Mouse (Mus musculus) limb, embryonic 15.5 days (tissue): ENCODE results near the gene Eml4. TPM values are rescaled to one million over a fixed set of nuclear protein-coding genes. Genes with fewer than 3 reads are reported as not detected.

Experiments
- ATAC-seq: fragments of 200-750 bp; cut with Nextera tagmentation; 2 replicates; pipeline ENCODE4 v1.8.0; 2017; ENCODE audit warnings: low read depth, moderate TSS enrichment; ENCODE audit not compliant: insufficient number of reproducible peaks, low FRiP score, low TSS enrichment
- H3K27ac ChIP-seq: fragments of 300-500 bp; sonication (generic); 2 replicates; pipeline ENCODE4 v1.5.1; 2015; ENCODE audit warnings: moderate library complexity, mild to moderate bottlenecking, inconsistent platforms
- H3K27me3 ChIP-seq: fragments of 300-500 bp; sonication (generic); 2 replicates; pipeline ENCODE4 v1.6.1; 2015; ENCODE audit warnings: inconsistent platforms
- H3K36me3 ChIP-seq: fragments of 300-500 bp; sonication (generic); 2 replicates; pipeline ENCODE4 v1.6.1; 2015; ENCODE audit warnings: inconsistent platforms
- H3K4me1 ChIP-seq: fragments of 300-500 bp; sonication (generic); 2 replicates; pipeline ENCODE4 v1.6.1; 2015; ENCODE audit warnings: inconsistent platforms
- H3K4me2 ChIP-seq: fragments of 300-500 bp; sonication (generic); 2 replicates; pipeline ENCODE4 v1.6.1; 2015; ENCODE audit warnings: mild to moderate bottlenecking, inconsistent platforms
- H3K4me3 ChIP-seq: fragments of 300-500 bp; sonication (generic); 2 replicates; pipeline ENCODE4 v1.5.1; 2015; ENCODE audit warnings: mild to moderate bottlenecking, inconsistent platforms
- H3K9ac ChIP-seq: fragments of 300-500 bp; sonication (generic); 2 replicates; pipeline ENCODE4 v1.6.1; 2015; ENCODE audit warnings: inconsistent platforms
- H3K9me3 ChIP-seq: fragments of 300-500 bp; sonication (generic); 2 replicates; pipeline ENCODE4 v1.6.1; 2016; ENCODE audit warnings: inconsistent platforms
- WGBS: fragments of 180-500 bp; shearing (Covaris S2); methylation state at CpG from one replicate; pipeline ENCODE4 v1.1.7; 2015; 5-methylcytosine and 5-hydroxymethylcytosine counted together
- polyA plus RNA-seq: library from polyadenylated mRNA; unstranded; fragments of >200 nt; fragmentation: Nextera tagmentation; extraction: Ambion mirVana; gene quantifications from 2 replicates; pipeline ENCODE4 v1.2.1, GENCODE M21; 2015

Eml4 gene
- 23.8 and 28.1 TPM in 2 replicates for polyA plus RNA-seq

- Histone ChIP-seq H3K27me3 (no peaks in the 10 kb centered on the region), H3K27ac (peak within 1 kb of the TSS; percentile 93), H3K9ac (peak within 1 kb of the TSS; percentile 76), H3K4me2 (peak within 1 kb of the TSS; percentile 70), H3K36me3 (no peaks in the 10 kb centered on the region), H3K4me3 (peak within 1 kb of the TSS; percentile 85), H3K4me1 (peaks cover 26% of the 10 kb centered on the region), H3K9me3 (no peaks in the 10 kb centered on the region)
- 1% methylated on average over 47 of the region's 62 CpGs for WGBS
- peak; percentile 91 for ATAC-seq
Measured at GRCm38 (mm10) chr17:83350379-83351091, at the start of gene Eml4. TSS of gene Eml4 (plus strand) at chr17:83350931.

DNA sequence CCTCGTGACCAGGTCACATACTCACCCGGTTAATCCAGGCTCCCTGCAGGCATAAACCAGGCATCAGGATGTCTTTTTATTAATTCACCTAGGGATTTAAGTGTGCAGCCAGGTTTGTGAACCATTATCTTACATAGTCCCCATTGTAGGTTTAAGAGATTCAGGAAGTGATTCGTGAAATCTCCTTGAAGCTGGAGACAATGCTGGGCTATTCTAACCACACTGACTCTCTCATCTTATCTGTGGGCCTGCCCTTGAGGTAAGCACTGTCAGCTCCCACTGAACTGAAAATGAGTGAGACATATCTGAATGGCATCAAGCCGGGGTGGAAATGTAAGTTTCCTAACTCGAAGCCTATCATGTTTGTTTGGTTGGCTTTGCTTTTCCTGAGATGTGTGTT, 49.3 kb upstream of the Eml4 start:
- no peaks in the 10 kb centered on the region for H3K4me1 ChIP-seq
- no peak overlapping the region for H3K4me3 ChIP-seq
- no peak overlapping the region for H3K9ac ChIP-seq
- H3K27ac ChIP-seq, result no peak overlapping the region
- H3K27me3 ChIP-seq, result no peaks in the 10 kb centered on the region
- ATAC-seq, result no peak
- H3K9me3 ChIP-seq, result no peaks in the 10 kb centered on the region
- 79% methylated on average over 5 of the region's 5 CpGs for WGBS
- no peaks in the 10 kb centered on the region for H3K36me3 ChIP-seq
- H3K4me2 ChIP-seq, result no peak overlapping the region

DNA sequence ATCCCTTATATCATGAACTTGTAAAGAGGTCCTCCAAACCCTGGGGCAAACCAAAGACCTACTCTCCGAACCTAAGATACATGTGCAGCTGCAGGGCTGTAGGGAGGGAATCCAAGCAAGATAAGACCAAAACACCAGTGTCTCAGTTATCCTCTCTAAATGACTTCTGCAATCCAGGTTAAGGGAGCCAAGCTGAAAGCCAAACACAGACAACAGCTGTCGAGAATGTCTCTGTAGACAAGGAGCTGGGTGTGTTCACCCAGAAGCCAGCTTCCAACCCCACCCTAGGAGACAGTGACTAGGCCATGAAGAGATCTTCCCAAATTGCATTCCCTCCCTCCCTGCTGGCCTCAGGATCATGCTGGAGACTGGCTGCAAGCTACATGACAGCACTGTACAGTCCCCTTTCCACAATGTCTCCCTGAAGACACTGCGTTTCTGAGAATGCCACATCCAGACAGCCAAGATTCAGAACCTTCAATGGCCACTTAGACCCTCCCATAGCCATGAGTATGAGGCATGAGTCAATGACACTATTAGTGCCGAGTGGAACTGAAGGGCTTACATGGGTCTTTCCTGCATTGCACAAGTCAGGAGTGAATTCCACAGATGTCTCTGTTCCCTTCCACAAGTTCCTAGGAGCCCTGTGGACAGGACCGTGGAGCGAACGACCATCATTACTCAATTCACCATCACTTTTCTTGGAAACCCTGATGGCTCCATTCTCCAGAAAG, 46.5 kb upstream of the Eml4 start:
- no peak overlapping the region for H3K4me2 ChIP-seq
- H3K4me3 ChIP-seq, result no peak overlapping the region
- ATAC-seq, result no peak
- H3K4me1 ChIP-seq, result peaks cover 20% of the 10 kb centered on the region
- no peaks in the 10 kb centered on the region for H3K27me3 ChIP-seq
- H3K9ac ChIP-seq, result no peak overlapping the region
- H3K27ac ChIP-seq, result no peak overlapping the region
- no peaks in the 10 kb centered on the region for H3K36me3 ChIP-seq
- 80% methylated on average over 7 of the region's 7 CpGs for WGBS
- no peaks in the 10 kb centered on the region for H3K9me3 ChIP-seq

DNA sequence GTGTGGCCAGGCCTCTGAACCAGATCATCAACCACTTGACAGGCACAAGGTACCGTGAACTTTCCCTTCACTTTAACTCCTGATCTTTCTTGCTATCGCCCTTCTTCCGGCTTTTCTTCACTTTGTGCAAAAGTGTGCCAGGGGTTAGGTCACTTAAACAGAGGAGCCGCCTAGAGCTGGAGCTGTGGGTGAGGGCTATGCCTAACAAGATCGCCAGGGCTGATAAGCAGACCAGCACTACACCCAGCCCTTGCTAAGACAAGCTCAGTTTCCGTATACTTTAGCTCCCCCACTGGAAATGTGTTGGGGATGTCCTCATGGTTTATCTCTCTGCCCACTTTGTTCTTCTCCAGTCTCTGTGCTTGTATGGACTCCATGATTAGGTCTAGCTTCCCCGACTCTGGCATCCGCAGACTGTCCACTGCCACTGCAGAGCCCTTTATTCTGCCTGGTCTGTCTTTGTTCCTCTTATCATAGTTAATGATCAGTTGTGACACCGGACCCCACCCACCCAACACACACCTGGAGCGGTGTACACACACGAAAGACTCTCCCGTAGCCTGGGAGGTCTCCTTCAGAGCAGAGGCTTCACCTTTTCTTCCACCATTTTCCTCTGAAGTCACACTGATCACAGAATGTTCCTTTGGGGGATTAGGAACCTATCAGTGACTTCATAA, 43.6 kb upstream of the Eml4 start:
- peaks cover 30% of the 10 kb centered on the region for H3K4me1 ChIP-seq
- H3K4me3 ChIP-seq, result no peak overlapping the region
- H3K4me2 ChIP-seq, result no peak overlapping the region
- no peak for ATAC-seq
- H3K9ac ChIP-seq, result no peak overlapping the region
- no peaks in the 10 kb centered on the region for H3K27me3 ChIP-seq
- no peaks in the 10 kb centered on the region for H3K9me3 ChIP-seq
- WGBS, result 74% methylated on average over 12 of the region's 12 CpGs
- H3K36me3 ChIP-seq, result no peaks in the 10 kb centered on the region
- H3K27ac ChIP-seq, result no peak overlapping the region

DNA sequence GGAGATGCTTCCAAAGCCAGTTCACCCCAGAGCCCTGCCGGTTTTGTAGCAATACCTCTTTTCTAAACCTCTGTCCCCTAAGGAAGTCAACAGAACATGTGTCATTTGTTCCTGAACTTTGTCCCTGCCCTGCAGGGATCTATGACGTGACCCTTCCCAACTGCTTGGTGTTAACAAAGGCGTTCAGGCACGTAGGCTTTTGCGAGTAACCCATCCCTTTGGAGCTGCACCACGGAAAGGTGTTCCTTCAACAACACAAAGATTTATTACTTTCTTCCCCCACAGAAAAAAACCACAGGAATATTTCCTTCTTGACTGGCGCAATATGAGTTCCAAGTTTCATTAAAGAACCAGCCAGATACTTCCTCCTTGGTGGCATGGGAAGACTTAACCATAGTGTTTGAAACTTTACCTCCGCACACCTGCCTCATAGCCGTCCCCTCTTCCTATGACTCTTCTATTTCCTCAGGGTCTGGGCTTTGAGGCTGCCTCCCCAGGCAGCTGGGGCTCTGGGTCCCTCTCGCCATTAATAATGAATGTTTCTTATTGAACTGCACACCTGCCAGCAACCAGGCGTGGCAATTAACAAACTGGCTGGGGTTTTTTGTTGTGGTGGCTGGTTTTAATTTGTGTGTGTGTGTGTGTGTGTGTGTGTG, 43.0 kb upstream of the Eml4 start:
- H3K4me2 ChIP-seq, result no peak overlapping the region
- H3K9me3 ChIP-seq, result no peaks in the 10 kb centered on the region
- H3K27me3 ChIP-seq, result no peaks in the 10 kb centered on the region
- ATAC-seq, result no peak
- peaks cover 36% of the 10 kb centered on the region for H3K4me1 ChIP-seq
- no peaks in the 10 kb centered on the region for H3K36me3 ChIP-seq
- H3K4me3 ChIP-seq, result no peak overlapping the region
- H3K9ac ChIP-seq, result no peak overlapping the region
- H3K27ac ChIP-seq, result 0 out of 2 replicates have a peak overlapping the region, but pooled peaks have one; percentile 6
- WGBS, result 23% methylated on average over 11 of the region's 11 CpGs

DNA sequence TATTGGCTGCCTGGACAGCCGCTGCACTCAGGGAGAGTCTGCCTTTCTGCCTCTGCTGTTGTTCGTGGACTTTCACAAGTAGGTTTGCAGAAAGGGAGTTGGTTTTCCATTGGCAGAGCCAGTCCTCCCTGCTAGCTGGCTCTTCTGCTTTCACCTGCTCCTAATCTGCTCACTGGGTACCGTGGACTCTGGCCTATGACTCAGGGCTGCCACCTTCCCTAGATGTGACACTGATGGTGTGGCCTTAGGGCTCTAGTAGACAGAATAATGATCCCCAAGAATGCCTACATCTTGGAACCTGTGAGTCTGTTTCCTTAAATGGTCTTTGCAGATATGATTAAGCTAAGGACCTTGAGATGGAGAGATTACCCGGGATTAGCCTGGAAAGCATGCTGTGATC, 42.3 kb upstream of the Eml4 start:
- Histone ChIP-seq H3K27ac (0 out of 2 replicates have a peak overlapping the region, but pooled peaks have one; percentile 6), H3K9me3 (no peaks in the 10 kb centered on the region), H3K27me3 (no peaks in the 10 kb centered on the region), H3K4me1 (peaks cover 43% of the 10 kb centered on the region), H3K36me3 (no peaks in the 10 kb centered on the region), H3K9ac (no peak overlapping the region), H3K4me3 (no peak overlapping the region), H3K4me2 (no peak overlapping the region)
- 29% methylated on average over 4 of the region's 4 CpGs for WGBS
- no peak for ATAC-seq

- Histone ChIP-seq H3K4me1 (peaks cover 48% of the 10 kb centered on the region), H3K4me3 (no peak overlapping the region), H3K9ac (no peak overlapping the region)
Measured at GRCm38 (mm10) chr17:83309243-83309642, 41.5 kb upstream of the Eml4 start.

GRCm38 (mm10) chr17:83311806-83312205, 38.9 kb upstream of the Eml4 start:
- H3K9ac ChIP-seq, result no peak overlapping the region
- ATAC-seq, result no peak
- no peaks in the 10 kb centered on the region for H3K9me3 ChIP-seq
- 41% methylated on average over 5 of the region's 5 CpGs for WGBS
- peak overlapping the region; percentile 92 for H3K27ac ChIP-seq
- H3K4me1 ChIP-seq, result peaks cover 48% of the 10 kb centered on the region
- no peaks in the 10 kb centered on the region for H3K27me3 ChIP-seq
- no peak overlapping the region for H3K4me3 ChIP-seq
- H3K36me3 ChIP-seq, result no peaks in the 10 kb centered on the region
- no peak overlapping the region for H3K4me2 ChIP-seq

More at GRCm38 (mm10) chr17:83309243-83309642, 41.5 kb upstream of the Eml4 start:
- Histone ChIP-seq H3K27me3 (no peaks in the 10 kb centered on the region), H3K27ac (no peak overlapping the region), H3K36me3 (no peaks in the 10 kb centered on the region), H3K4me2 (no peak overlapping the region), H3K9me3 (no peaks in the 10 kb centered on the region)
- 19% methylated on average over 1 of the region's 1 CpGs for WGBS
- no peak for ATAC-seq

- Histone ChIP-seq H3K9me3 (no peaks in the 10 kb centered on the region), H3K4me3 (peak overlapping the region; percentile 12; the same call in 1 of the 2 replicates), H3K4me2 (peak overlapping the region; percentile 40), H3K4me1 (peaks cover 47% of the 10 kb centered on the region), H3K27ac (peak overlapping the region; percentile 92), H3K36me3 (no peaks in the 10 kb centered on the region), H3K9ac (no peak overlapping the region), H3K27me3 (no peaks in the 10 kb centered on the region)
- whole genome bisulfite sequencing, result 5% methylated on average over 15 of the region's 15 CpGs
- ATAC-seq, result peak; percentile 59
Measured at GRCm38 (mm10) chr17:83312244-83312918, 38.4 kb upstream of the Eml4 start.

DNA sequence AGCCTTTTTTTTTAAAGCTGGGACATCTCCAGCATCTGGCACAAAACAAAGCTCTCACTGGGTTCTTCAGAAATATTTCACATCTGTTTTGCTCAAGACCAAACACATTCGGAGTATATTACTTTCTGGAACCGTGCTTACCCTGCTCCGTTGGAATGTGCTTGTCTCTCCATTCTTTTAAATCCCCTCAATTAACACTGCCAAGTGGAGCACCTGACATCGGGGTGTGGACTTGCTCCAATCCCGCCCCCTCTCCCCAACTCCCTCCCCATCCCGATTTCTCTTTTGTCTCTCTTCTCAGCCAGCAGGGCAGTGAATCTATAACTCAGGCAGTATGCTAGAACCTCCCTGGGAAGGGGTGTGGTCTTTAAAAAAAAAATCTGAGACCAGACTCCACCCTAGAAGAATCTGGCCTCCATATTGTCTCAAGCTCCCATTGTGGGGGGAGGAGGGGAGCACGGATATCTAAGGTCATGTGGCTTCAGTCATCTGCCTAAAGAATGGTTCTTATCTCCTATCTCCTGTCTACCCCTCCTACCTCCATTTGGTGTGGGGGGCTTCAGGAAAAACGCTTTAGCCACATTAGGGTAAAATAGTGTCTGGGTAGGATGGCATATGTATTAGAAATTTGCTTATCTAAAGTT, 37.6 kb upstream of the Eml4 start:
- no peaks in the 10 kb centered on the region for H3K27me3 ChIP-seq
- H3K4me2 ChIP-seq, result peak overlapping the region; percentile 40
- H3K9ac ChIP-seq, result no peak overlapping the region
- 0 out of 2 replicates have a peak, but pooled peaks have one; percentile 12 for ATAC-seq
- no peaks in the 10 kb centered on the region for H3K36me3 ChIP-seq
- H3K9me3 ChIP-seq, result no peaks in the 10 kb centered on the region
- peaks cover 39% of the 10 kb centered on the region for H3K4me1 ChIP-seq
- H3K4me3 ChIP-seq, result no peak overlapping the region
- WGBS, result 23% methylated on average over 8 of the region's 8 CpGs
- peak overlapping the region; percentile 92 for H3K27ac ChIP-seq

GRCm38 (mm10) chr17:83315476-83315875, 35.3 kb upstream of the Eml4 start:
- WGBS, result 51% methylated on average over 4 of the region's 4 CpGs
- Histone ChIP-seq H3K4me3 (no peak overlapping the region), H3K4me2 (no peak overlapping the region), H3K27me3 (no peaks in the 10 kb centered on the region), H3K9me3 (no peaks in the 10 kb centered on the region), H3K36me3 (no peaks in the 10 kb centered on the region), H3K9ac (no peak overlapping the region), H3K27ac (no peak overlapping the region), H3K4me1 (peaks cover 26% of the 10 kb centered on the region)
- no peak for ATAC-seq
